Comparison of ENCODE assay signal across 8 mouse cellular contexts in the genomic region with DNA sequence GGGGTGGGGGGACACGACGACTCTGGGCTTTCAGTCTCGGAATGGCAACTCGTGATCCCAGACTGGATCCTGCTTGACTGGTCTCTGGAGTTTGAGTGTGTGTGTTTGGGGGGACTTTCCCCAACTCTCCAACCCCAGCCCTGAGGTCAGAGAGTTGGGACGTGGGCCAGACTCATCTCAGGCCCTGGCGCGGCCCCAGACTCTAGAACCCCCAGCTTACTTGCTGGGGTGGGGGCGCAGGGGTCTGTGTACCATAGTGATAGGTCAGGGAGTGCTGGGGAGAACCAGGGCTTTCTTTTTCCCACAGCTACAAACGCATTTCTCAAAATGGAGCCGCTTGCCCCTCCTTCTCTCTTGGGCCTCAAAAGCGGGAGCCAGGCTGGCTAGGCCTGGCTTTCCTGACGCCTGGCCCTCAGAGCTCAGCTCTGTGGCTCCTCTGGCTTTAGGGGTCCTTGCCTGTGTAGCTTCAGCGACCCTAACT. TPM values are rescaled to one million over a fixed set of nuclear protein-coding genes. Genes with fewer than 3 reads are reported as not detected.
DNase-seq lines count a peak whose midpoint lies in the region; ATAC-seq and TF ChIP-seq lines count a peak whose summit lies in the region.

No protein-coding gene starts in this region.

- H3K27me3 ChIP-seq in forebrain, embryonic 11.5 days (ENCODE audit: control insufficient read depth, insufficient read depth, low read length): no peaks in the 10 kb centered on the region
- H3K27me3 ChIP-seq in intestine, embryonic 14.5 days (replicated peaks; ENCODE audit: control insufficient read depth, insufficient read depth, low read length): no peaks in the 10 kb centered on the region
- H3K27me3 ChIP-seq in lung, postnatal 0 days (replicated peaks; ENCODE audit: insufficient read depth, low read length): no peaks in the 10 kb centered on the region

- WGBS in forebrain, embryonic 11.5 days: under 1% methylated on average over 13 of the region's 13 CpGs
- 0% methylated on average over 13 of the region's 13 CpGs for WGBS in intestine, embryonic 14.5 days
- 0% methylated on average over 11 of the region's 13 CpGs for WGBS in lung, postnatal 0 days

- peak overlapping the region; percentile 96 for H3K27ac ChIP-seq in forebrain, embryonic 11.5 days (ENCODE audit: low read depth, low read length)
- peak overlapping the region; percentile 97 for H3K27ac ChIP-seq in intestine, embryonic 14.5 days (ENCODE audit: low read depth)
- H3K27ac ChIP-seq in lung, postnatal 0 days (ENCODE audit: low read length): peak overlapping the region; percentile 99

- H3K4me2 ChIP-seq in forebrain, embryonic 11.5 days (ENCODE audit: low read depth, low read length, severe bottlenecking): peak overlapping the region; percentile 90
- peak overlapping the region; percentile 97 for H3K4me2 ChIP-seq in intestine, embryonic 14.5 days (ENCODE audit: low read length)
- peak overlapping the region; percentile 76 for H3K4me2 ChIP-seq in lung, postnatal 0 days (replicated peaks; ENCODE audit: low read depth, low read length)

- peak; percentile 37 for DNase-seq in urinary bladder, postnatal 25 days (ENCODE audit: low spot score)
- no peak for DNase-seq in urinary bladder, postnatal 4 days (ENCODE audit: low spot score in 2 of 2)
- DNase-seq in forebrain, embryonic 11.5 days (ENCODE audit: low spot score): peak; percentile 68
- peak; percentile 76 for DNase-seq in intestine, embryonic 14.5 days (ENCODE audit: low spot score)
- peak; percentile 80 for DNase-seq in lung, postnatal 0 days (ENCODE audit: low spot score)
- DNase-seq in testis, postnatal 10 days (ENCODE audit: low spot score): no peak
- no peak for DNase-seq in ovary, postnatal 10 days (ENCODE audit: low spot score)

- no peak for ATAC-seq in forebrain, embryonic 11.5 days (replicated peaks; ENCODE audit: low FRiP score)
- ATAC-seq in intestine, embryonic 14.5 days (replicated peaks; ENCODE audit: low FRiP score, low TSS enrichment, low read depth): no peak
- 0 out of 2 replicates have a peak, but pooled peaks have one; percentile 4 for ATAC-seq in lung, postnatal 0 days
- no peak for ATAC-seq in megakaryocyte progenitor cell, adult 5-6 weeks (replicated peaks; ENCODE audit: poor library complexity)

- H3K4me3 ChIP-seq in forebrain, embryonic 11.5 days (ENCODE audit: low read depth, low read length): peak overlapping the region; percentile 42
- peak overlapping the region; percentile 56 for H3K4me3 ChIP-seq in intestine, embryonic 14.5 days (ENCODE audit: low read depth, low read length)
- peak overlapping the region; percentile 63 for H3K4me3 ChIP-seq in lung, postnatal 0 days (ENCODE audit: low read depth, low read length)

- H3K9me3 ChIP-seq in forebrain, embryonic 11.5 days (ENCODE audit: control insufficient read depth, low read length): no peaks in the 10 kb centered on the region
- H3K9me3 ChIP-seq in intestine, embryonic 14.5 days (ENCODE audit: control insufficient read depth, low read length): no peaks in the 10 kb centered on the region
- no peaks in the 10 kb centered on the region for H3K9me3 ChIP-seq in lung, postnatal 0 days (ENCODE audit: low read length)

- TF ChIP-seq CTCF in lung, postnatal 0 days (IDR thresholded peaks at IDR 0.05): no peak

- TF ChIP-seq EP300 in lung, postnatal 0 days (IDR thresholded peaks at IDR 0.05): no peak

- H3K9ac ChIP-seq in forebrain, embryonic 11.5 days (ENCODE audit: low read length): peak overlapping the region; percentile 73
- H3K9ac ChIP-seq in intestine, embryonic 14.5 days (ENCODE audit: low read length): peak overlapping the region; percentile 75
- H3K9ac ChIP-seq in lung, postnatal 0 days (replicated peaks; ENCODE audit: low read depth): peak overlapping the region; percentile 77

- H3K36me3 ChIP-seq in forebrain, embryonic 11.5 days (ENCODE audit: control insufficient read depth, insufficient read depth, low read length): peaks cover 4% of the 10 kb centered on the region; the same call in 1 of the 2 replicates
- H3K36me3 ChIP-seq in intestine, embryonic 14.5 days (ENCODE audit: control insufficient read depth, insufficient read depth, low read length): peaks cover 24% of the 10 kb centered on the region
- H3K36me3 ChIP-seq in lung, postnatal 0 days (ENCODE audit: insufficient read depth, low read length): no peaks in the 10 kb centered on the region; the same call in 1 of the 2 replicates

- peaks cover 28% of the 10 kb centered on the region for H3K4me1 ChIP-seq in forebrain, embryonic 11.5 days (replicated peaks; ENCODE audit: control insufficient read depth, insufficient read depth, low read length)
- H3K4me1 ChIP-seq in intestine, embryonic 14.5 days (replicated peaks; ENCODE audit: control insufficient read depth, insufficient read depth, low read length): peaks cover 55% of the 10 kb centered on the region
- peaks cover 26% of the 10 kb centered on the region for H3K4me1 ChIP-seq in lung, postnatal 0 days (ENCODE audit: insufficient read depth, low read depth, low read length)

RNA-seq across cellular contexts. Expression of gene Lzts2, which starts 4.2 kb away (rescaled TPM):
- 52.7 and 56.9 TPM in 2 replicates for polyA plus RNA-seq in forebrain, embryonic 11.5 days (2014; fragmentation: Nextera tagmentation; extraction: Ambion mirVana)
- polyA plus RNA-seq in intestine, embryonic 14.5 days (2014; fragmentation: Nextera tagmentation; extraction: Ambion mirVana): 50.6 and 52.1 TPM in 2 replicates
- 56.0 and 59.4 TPM in 2 replicates for polyA plus RNA-seq in lung, postnatal 0 days (2015; fragmentation: Nextera tagmentation; extraction: Ambion mirVana)
- 4.8 and 5.1 TPM in 2 replicates for total RNA-seq in megakaryocyte progenitor cell, adult 5-6 weeks (2015)
- total RNA-seq in megakaryocyte progenitor cell, adult 5-6 weeks (2017): 7.7 and 8.6 TPM in 2 replicates

RNA-seq across cellular contexts. Expression of gene Mrpl43, which starts 12.1 kb away (rescaled TPM):
- polyA plus RNA-seq in forebrain, embryonic 11.5 days (2014; fragmentation: Nextera tagmentation; extraction: Ambion mirVana): 71.4 and 78.1 TPM in 2 replicates
- polyA plus RNA-seq in intestine, embryonic 14.5 days (2014; fragmentation: Nextera tagmentation; extraction: Ambion mirVana): 65.4 and 70.3 TPM in 2 replicates
- 62.6 and 63.3 TPM in 2 replicates for polyA plus RNA-seq in lung, postnatal 0 days (2015; fragmentation: Nextera tagmentation; extraction: Ambion mirVana)
- total RNA-seq in megakaryocyte progenitor cell, adult 5-6 weeks (2015): 44.3 and 44.8 TPM in 2 replicates
- 25.2 and 30.3 TPM in 2 replicates for total RNA-seq in megakaryocyte progenitor cell, adult 5-6 weeks (2017)

RNA-seq across cellular contexts. Expression of gene Twnk, which starts 12.9 kb away (rescaled TPM):
- polyA plus RNA-seq in forebrain, embryonic 11.5 days (2014; fragmentation: Nextera tagmentation; extraction: Ambion mirVana): 18.4 and 19.9 TPM in 2 replicates
- 16.7 and 18.4 TPM in 2 replicates for polyA plus RNA-seq in intestine, embryonic 14.5 days (2014; fragmentation: Nextera tagmentation; extraction: Ambion mirVana)
- 7.5 and 7.9 TPM in 2 replicates for polyA plus RNA-seq in lung, postnatal 0 days (2015; fragmentation: Nextera tagmentation; extraction: Ambion mirVana)
- total RNA-seq in megakaryocyte progenitor cell, adult 5-6 weeks (2015): 16.5 and 18.6 TPM in 2 replicates
- total RNA-seq in megakaryocyte progenitor cell, adult 5-6 weeks (2017): 18.4 and 22.4 TPM in 2 replicates

RNA-seq across cellular contexts. Expression of gene Pdzd7, which starts 27.1 kb away (rescaled TPM):
- 0.61 and 0.63 TPM in 2 replicates for polyA plus RNA-seq in forebrain, embryonic 11.5 days (2014; fragmentation: Nextera tagmentation; extraction: Ambion mirVana)
- 0.42 and 0.55 TPM in 2 replicates for polyA plus RNA-seq in intestine, embryonic 14.5 days (2014; fragmentation: Nextera tagmentation; extraction: Ambion mirVana)
- polyA plus RNA-seq in lung, postnatal 0 days (2015; fragmentation: Nextera tagmentation; extraction: Ambion mirVana): 0.12 and 0.13 TPM in 2 replicates
- 0.05 TPM in 1 of 2 replicates, not detected in the other for total RNA-seq in megakaryocyte progenitor cell, adult 5-6 weeks (2015)
- total RNA-seq in megakaryocyte progenitor cell, adult 5-6 weeks (2017): not detected in 2 replicates

RNA-seq across cellular contexts. Expression of gene Sfxn3, which starts 28.9 kb away (rescaled TPM):
- 15.4 and 18.7 TPM in 2 replicates for polyA plus RNA-seq in forebrain, embryonic 11.5 days (2014; fragmentation: Nextera tagmentation; extraction: Ambion mirVana)
- 23.4 and 24.5 TPM in 2 replicates for polyA plus RNA-seq in intestine, embryonic 14.5 days (2014; fragmentation: Nextera tagmentation; extraction: Ambion mirVana)
- polyA plus RNA-seq in lung, postnatal 0 days (2015; fragmentation: Nextera tagmentation; extraction: Ambion mirVana): 45.6 and 53.0 TPM in 2 replicates
- total RNA-seq in megakaryocyte progenitor cell, adult 5-6 weeks (2015): 17.5 and 23.8 TPM in 2 replicates
- 2.4 and 3.1 TPM in 2 replicates for total RNA-seq in megakaryocyte progenitor cell, adult 5-6 weeks (2017)

Comparison
In these comparisons a context has a peak if more than half of its experiments do, and no peak if none do; other contexts are left out.
1. DNase-seq: peak in urinary bladder, postnatal 25 days (single experiment), forebrain, embryonic 11.5 days (single experiment), intestine, embryonic 14.5 days (single experiment) and lung, postnatal 0 days (single experiment); none in urinary bladder, postnatal 4 days (0 of 2), testis, postnatal 10 days (single experiment) and ovary, postnatal 10 days (single experiment).
2. Peak in every context shown above with its lines, with median percentiles within 50 percentile points of each other: H3K27ac ChIP-seq, H3K4me2 ChIP-seq, H3K4me3 ChIP-seq and H3K9ac ChIP-seq.